Mouse (Mus musculus) right cerebral cortex, postnatal 36 days (tissue): Measurements from ENCODE around the gene Cldn11.
A peak's percentile ranks its signal among the peaks of the same experiment; 100 is the strongest.

Source experiments
- DNase-seq, 2 experiments: peaks; one replicate each; pipeline ENCODE4 v3.0.0; 2022; ENCODE audit warnings: low spot score in 2 of 2, mixed read lengths in 1 of 2

The Cldn11 gene

DNA sequence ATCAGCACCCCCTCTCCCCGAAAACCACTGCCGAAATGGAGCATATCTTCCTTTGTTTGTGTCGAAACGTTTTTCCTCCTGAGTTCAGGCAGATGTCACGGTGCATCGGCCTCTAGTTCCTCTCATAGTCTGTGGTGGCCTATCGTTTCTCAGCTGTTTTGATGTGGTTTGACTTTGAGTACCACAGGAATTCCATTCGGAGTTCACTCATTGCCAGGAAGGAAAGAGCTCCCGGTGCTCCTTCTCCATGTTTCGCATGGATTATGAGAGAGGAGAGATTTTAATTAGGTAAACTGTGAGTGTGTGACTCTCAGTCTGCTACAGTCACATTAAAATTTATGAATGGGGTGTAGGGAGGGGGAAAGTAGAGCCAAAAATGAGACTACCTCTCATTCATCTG is 10.3 kb downstream of the Cldn11 start:
- DNase-seq: no peak

GRCm38 (mm10) chr3:31161336-31161735 is 11.6 kb downstream of the Cldn11 start:
- no peak for DNase-seq

DNA sequence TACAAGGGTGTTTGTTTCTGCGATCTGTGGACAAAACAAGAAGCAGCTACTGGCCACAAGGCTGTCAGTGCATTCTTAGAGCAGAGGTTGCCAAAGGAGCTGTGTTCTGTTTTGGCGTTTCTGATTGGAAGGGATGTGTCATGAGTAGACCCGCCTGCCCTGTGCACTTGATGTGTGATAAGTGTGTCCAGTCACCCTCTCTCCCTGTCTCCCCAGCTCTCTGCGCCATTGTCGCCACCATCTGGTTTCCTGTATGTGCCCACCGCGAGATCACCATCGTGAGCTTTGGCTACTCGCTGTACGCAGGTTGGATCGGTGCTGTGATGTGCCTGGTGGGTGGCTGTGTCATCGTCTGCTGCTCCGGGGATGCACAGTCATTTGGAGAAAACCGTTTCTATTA is 13.1 kb downstream of the Cldn11 start:
- no peak for DNase-seq

DNA sequence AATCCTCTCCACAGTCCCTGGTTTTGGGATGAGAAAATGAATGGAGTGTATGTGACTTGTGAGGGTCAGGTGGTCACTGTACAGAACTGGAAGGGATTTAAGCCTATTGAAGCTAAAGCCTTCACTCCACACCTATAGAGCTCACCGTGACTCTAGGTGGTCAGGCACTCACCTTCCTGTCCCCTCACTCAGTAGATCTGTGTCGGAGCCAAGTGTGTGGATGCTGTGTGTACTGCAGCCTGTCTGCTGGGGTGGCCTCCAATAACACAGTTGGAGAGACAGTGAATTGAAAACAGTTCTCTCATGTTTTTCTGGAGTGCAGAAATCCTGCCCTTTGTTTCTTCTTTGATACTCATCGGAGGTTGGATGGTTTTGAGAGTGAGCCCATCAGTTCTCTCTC is 16.1 kb downstream of the Cldn11 start:
- DNase-seq: no peak

GRCm38 (mm10) chr3:31166365-31166871 is 16.7 kb downstream of the Cldn11 start:
- DNase-seq: peak; percentile 34 to 36

DNA sequence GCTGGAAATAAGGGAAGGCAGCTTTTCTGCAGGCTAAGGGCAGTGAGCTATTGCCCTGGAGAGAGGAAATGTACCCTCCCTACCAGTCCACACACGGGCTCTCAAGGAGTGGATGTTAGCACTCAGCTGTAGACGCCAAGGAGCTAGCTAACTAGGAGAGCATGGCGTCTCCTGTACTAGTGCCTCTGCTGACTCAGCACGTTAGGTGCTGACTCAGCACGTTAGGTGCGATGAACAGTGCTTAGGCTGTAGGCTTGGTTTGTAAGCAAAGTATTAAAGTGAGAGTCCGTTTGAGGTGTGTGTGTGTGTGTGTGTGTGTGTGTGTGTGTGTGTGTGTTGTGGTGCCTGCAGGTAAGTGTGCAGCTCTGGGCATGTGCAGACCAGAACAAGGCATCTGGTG is 40.6 kb downstream of the Cldn11 start:
- no peak for DNase-seq

DNA sequence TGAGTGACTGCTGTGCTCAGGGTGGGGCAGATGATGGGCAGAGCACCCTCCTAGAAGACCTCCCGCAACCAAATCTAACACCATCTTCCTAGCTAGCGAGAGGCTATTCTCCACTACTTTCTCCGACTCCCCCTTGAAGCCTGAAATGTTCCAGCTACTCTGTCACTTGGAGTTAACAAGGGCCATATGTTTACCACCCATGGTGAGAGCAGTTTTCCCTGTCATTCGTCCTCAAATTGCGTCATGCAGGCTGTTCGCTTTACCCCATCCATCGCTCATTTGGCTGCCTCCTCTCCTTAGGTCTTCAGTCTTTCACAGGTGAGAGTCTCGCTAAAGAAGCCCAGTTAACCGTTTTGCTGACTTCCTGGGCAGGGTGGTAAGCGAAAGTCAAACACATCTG is 41.7 kb downstream of the Cldn11 start:
- DNase-seq: no peak

- DNase-seq: no peak
These were observed 49.6 kb downstream of the Cldn11 start for GRCm38 (mm10) chr3:31199162-31199877.

DNA sequence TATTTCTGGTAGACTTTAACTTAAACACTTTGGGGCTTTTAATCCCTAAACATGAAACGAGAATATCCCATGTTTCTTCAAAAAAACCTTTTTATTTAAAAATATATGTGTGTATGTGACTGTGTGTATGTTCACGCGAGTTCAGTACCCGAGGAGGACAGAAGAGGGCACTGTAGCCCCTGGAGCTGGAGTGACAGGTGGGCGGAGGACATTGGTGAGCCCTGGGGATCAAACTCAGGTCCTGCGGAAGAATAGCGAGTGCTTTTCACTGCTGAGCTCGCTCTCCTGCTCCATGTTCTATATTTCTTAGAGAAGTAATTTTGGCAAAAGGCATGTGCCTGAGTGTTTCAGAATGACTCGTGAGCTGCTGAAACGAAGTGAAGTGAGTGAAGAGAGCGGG is 54.2 kb downstream of the Cldn11 start:
- no peak for DNase-seq

- DNase-seq: no peak
These were observed 55.4 kb downstream of the Cldn11 start for GRCm38 (mm10) chr3:31205167-31205566.

DNA sequence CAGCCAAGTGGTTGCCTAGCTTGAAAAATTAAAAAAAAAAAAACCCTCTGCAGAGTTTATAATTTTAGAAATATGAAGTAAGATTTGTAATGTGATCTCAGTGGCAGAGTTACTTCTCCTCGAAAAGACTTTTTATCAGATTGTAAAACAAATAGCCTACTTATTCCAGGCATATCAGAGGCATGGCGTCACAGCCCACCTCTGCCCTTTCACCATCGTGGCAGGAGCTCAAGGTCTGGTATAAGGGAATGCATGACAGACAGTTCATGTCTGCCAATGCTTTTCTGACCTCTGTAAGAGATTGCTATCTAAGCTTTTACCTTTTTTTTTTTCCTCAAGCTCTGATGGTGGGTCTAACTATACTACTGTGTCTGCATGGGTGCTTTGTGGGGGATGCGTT is 58.3 kb downstream of the Cldn11 start:
- no peak for DNase-seq

DNA sequence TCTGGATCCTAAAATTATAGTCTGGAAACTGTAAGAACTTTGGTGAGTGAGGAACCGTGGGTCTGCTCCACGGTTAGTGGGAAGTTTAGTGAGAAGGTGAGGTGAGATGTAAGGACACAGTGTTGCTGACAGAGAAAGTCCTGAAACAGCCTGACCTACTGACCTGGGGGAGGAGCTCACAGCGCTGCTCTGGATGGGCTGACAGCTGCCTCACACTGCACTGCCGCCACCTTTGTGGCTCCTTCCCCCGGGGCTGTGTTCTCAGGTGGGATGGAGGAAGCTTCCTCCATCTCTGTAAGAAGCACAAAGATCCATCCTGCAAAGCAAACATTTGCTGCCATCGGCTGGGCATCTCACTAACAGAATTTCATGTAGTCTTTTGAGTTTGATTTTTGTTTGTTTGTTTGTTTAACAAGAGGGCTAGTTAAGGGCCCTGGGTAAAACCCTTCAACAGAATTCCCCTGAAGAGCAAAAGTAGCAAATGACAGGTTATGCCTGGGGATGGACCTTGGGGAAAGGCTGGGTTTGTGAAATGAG is 58.8 kb downstream of the Cldn11 start:
- DNase-seq: no peak

DNA sequence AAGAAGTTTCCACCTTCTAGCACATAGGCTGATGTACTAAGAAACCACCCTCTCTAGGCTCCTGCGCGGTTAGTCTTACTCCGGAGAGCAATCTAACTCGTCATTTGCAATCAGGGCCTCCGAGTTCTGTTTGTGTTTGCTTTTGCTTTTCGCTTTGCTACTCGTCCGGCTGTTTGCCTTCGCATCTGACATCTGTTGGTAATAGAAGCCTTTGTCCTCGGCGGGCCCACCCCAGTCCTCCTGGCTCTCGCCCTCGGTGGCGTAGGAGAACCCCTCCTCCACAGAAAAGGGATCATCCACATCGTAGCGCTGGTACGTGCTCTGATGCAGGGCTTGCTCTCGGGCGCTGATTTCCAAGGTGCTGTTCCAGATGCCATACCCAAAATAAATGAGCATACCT is 59.3 kb downstream of the Cldn11 start:
- DNase-seq: no peak

DNA sequence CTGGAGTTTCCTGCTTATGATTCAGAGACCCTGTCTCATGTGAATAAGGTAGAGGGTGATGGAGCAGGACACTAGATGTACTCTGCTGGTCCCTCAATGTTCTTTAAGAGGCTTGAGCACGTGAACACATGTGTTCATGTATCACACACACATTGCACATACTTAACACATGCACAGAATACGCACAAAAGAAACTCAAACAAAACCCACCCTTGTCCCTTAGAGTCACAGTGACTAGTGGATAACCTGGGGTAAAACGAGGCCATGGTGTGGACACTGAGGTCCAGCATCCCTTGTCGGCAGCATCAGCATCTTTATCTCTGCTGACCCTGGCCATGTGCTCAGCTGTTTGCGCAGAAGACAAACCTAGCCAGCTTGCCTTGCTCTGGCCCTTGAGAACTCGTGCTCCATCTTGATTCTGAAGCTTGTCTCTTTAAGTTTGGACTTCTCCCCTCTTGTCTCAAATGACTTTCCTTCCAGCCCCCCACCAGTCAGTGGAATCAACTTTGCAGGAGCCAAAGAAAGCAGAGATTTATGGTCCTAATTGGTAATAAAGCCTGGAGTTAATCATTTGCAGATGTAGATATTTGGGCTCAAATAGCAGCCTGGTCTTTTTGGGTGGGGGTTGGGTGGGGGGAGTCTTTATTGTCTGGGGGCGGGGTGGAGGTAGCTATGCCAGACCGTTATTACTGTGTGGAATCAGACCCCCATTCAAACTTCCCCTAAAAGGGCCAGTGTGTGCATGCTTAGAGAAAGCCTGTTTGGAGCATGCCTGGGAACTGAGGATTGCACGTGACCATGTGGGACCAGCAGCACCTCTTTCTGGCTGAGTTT is 62.7 kb downstream of the Cldn11 start:
- DNase-seq: no peak

GRCm38 (mm10) chr3:31213802-31214201 is 64.1 kb downstream of the Cldn11 start:
- DNase-seq: no peak
